Mouse (Mus musculus) left cerebral cortex, adult 11 months (tissue): ENCODE results near the gene Zfp629.
A peak's percentile ranks its signal among the peaks of the same experiment; 100 is the strongest.
"Not testable (repeated sequence)": the region's sequence is repeated elsewhere in the genome, so short reads cannot be mapped to it uniquely, and the experiment has no call there.

Source experiments
- DNase-seq: peaks from one replicate; pipeline ENCODE4 v3.0.0; 2022; ENCODE audit warnings: low spot score

Gene Zfp629

GRCm38 (mm10) chr7:127614891-127615843, at the start of gene Zfp629:
Zfp629 (minus strand) TSS chr7:127615797.
- DNase-seq: peak; percentile 58

- no peak for DNase-seq
Observed at GRCm38 (mm10) chr7:127662926-127663325, 47.3 kb upstream of the Zfp629 start.

- no peak for DNase-seq
Observed at GRCm38 (mm10) chr7:127661833-127662232, 46.2 kb upstream of the Zfp629 start.

GRCm38 (mm10) chr7:127660882-127661281, 45.3 kb upstream of the Zfp629 start:
- no peak for DNase-seq

- no peak for DNase-seq
Observed at GRCm38 (mm10) chr7:127656946-127657345, 41.3 kb upstream of the Zfp629 start.

GRCm38 (mm10) chr7:127654318-127654717, 38.7 kb upstream of the Zfp629 start:
- no peak for DNase-seq

- DNase-seq: no peak
Observed at GRCm38 (mm10) chr7:127652050-127652449, 36.5 kb upstream of the Zfp629 start.

GRCm38 (mm10) chr7:127651624-127652023, 36.0 kb upstream of the Zfp629 start:
- no peak for DNase-seq

GRCm38 (mm10) chr7:127649206-127649605, 33.6 kb upstream of the Zfp629 start:
- no peak for DNase-seq

- no peak for DNase-seq
Observed at GRCm38 (mm10) chr7:127648516-127649201, 33.1 kb upstream of the Zfp629 start.

GRCm38 (mm10) chr7:127647576-127647975, 32.0 kb upstream of the Zfp629 start:
- not testable (repeated sequence) for DNase-seq

GRCm38 (mm10) chr7:127646363-127646762, 30.8 kb upstream of the Zfp629 start:
- no peak for DNase-seq

- DNase-seq: no peak
Observed at GRCm38 (mm10) chr7:127642254-127642653, 26.7 kb upstream of the Zfp629 start.

GRCm38 (mm10) chr7:127641260-127641659, 25.7 kb upstream of the Zfp629 start:
- no peak for DNase-seq

GRCm38 (mm10) chr7:127636963-127637362, 21.4 kb upstream of the Zfp629 start:
- no peak for DNase-seq

GRCm38 (mm10) chr7:127631416-127631815, 15.8 kb upstream of the Zfp629 start:
- no peak for DNase-seq

GRCm38 (mm10) chr7:127628646-127629045, 13.0 kb upstream of the Zfp629 start:
- DNase-seq: no peak

GRCm38 (mm10) chr7:127626471-127626870, 10.9 kb upstream of the Zfp629 start:
- no peak for DNase-seq

GRCm38 (mm10) chr7:127626039-127626438, 10.4 kb upstream of the Zfp629 start:
- DNase-seq: no peak

- not testable (repeated sequence) for DNase-seq
Observed at GRCm38 (mm10) chr7:127618402-127618801, 2.8 kb upstream of the Zfp629 start.

GRCm38 (mm10) chr7:127617962-127618361, 2.4 kb upstream of the Zfp629 start:
- DNase-seq: no peak

- DNase-seq: no peak
Observed at GRCm38 (mm10) chr7:127616881-127617280, 1.3 kb upstream of the Zfp629 start.

GRCm38 (mm10) chr7:127616336-127616735, 739 bp upstream of the Zfp629 start:
- no peak for DNase-seq
